Mouse (Mus musculus): Measurements from ENCODE around the gene Itpr1.

DNA sequence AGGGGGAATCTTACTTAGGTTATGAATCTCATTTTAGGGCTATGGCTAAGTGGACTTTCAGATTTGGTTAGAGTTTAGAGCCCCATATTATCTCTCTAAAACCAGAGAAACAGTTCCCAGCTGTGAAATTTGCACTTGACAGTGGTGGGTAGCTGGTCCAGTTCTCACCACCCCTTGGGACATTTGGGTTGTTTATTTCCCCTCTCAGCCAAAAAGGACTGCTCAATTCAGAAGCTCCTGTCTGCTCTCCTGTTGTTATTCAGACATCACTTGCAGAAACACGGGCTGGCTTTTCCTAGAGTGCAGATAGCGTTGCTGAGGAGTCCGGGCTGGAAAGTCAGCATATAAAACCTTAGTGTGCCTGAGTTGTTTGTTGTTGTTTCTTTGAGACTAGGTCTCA, 51.3 kb downstream of the Itpr1 start:
- no peak for TF ChIP-seq POLR2A (IDR thresholded peaks at IDR 0.05; ENCODE audit: borderline replicate concordance, extremely low read depth, low read depth, low read length)
- TF ChIP-seq CTCF (IDR thresholded peaks at IDR 0.05; ENCODE audit: insufficient read depth, low read length) = no peak

All from lung, adult 2 months (tissue).